Mouse (Mus musculus) cerebellum, adult 11 months (tissue): ENCODE results near the gene Gclc.

Experiments used
- DNase-seq: peaks from one replicate; pipeline ENCODE4 v3.0.0; 2022

Gene Gclc

DNA sequence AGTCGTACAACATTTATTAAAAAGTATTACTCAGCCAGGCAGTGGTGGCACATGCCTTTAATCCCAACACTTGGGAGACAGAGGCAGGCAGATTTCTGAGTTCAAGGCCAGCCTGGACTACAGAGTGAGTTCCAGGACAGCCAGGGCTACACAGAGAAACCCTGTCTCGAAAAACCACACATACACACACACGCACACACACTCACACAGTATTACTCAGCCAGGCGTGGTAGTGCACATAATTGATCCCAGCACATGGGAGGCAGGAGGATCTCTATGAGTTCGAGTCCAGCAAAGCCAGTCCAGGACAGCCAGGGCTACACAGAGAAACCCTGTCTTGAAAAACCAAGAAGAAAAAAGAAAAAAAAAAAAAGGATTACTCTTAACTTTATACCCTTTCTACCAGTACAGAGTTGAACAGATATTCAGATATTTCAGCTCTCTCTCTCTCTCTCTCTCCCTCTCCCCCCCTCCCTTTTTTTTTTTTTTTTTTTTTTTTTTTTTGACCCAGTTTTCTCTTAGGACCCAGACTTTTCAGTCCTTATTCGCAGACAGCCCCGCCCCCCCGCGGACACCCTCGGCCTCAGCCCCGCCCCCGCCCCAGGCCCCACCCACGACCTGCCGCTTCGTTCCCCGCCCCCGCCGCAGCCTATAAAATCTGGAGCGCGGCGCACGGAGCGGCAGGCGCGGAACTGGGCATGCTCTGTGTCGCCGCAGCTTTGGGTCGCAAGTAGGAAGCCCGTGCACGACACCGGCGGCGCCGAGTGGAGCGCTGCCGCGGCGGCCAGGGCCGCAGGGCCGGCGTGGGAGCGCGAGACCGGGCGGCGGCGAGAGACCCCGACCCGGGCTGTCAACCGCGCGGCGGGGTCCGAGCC is at the start of gene Gclc:
Gene Gclc (plus strand): TSS at position 683 of the 875 bp plus-strand sequence.
- DNase-seq = peak; percentile 89

GRCm38 (mm10) chr9:77706515-77706914 is 47.8 kb upstream of the Gclc start:
- DNase-seq = no peak

- DNase-seq = no peak
These were observed 46.7 kb upstream of the Gclc start for GRCm38 (mm10) chr9:77707433-77708139.

DNA sequence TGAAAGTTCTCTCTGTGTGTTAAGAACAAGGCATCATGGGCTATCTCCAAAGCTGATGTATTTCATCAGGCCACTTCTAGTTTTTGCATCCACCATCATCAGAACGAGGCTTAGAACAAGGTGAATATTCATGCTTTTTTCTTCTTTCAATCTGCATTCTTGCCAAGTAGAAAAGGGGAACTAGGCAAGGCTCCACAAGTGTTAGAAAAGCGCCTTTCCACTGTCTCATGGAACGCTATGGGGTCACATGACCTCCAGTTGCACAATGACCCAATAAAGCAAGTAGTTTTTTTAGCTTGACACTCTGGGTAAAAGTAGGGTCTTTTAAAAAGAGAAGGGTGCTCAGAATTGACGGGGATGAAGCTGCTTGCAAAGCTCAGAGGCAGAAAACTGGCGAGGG is 45.4 kb upstream of the Gclc start:
- DNase-seq = no peak

- DNase-seq = no peak
These were observed 43.2 kb upstream of the Gclc start for GRCm38 (mm10) chr9:77711021-77711569.

GRCm38 (mm10) chr9:77712816-77713215 is 41.5 kb upstream of the Gclc start:
- no peak for DNase-seq

DNA sequence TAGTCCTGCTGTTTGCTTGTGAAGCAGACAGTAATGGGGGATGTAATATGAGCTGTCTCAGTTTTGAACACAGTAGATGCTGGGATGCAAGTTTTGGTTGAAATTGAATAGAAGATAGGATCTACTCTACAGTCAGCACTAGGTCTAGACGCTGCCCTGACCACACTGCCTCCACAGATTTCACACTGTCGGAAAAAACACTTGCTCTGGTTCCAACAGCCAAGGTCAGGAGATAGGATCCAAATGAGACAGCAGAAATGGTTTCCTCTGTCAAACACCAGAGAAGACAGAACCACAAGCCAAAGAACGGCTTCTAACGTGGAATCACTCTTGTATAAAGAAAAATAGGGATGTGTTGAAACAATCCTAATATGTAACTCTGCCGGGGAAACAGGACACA is 41.0 kb upstream of the Gclc start:
- no peak for DNase-seq

DNA sequence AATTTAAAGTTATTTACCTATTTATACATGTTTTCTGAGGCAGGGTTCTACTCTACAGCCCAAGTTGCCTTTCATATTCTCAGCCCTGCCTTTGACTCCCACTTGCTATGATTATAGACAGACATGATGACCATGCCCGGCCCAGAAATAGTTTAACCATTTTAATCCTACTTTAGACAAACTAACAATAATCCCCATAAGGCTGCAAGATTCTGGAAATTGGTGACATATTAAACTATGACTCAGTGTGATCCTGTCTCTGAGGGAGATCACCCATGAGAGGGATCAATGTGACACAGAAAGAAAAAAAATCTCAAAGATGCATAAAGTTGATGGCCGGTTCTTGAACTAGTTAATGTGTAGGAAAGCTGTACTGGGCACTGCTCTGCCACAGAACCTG is 39.1 kb upstream of the Gclc start:
- no peak for DNase-seq

DNA sequence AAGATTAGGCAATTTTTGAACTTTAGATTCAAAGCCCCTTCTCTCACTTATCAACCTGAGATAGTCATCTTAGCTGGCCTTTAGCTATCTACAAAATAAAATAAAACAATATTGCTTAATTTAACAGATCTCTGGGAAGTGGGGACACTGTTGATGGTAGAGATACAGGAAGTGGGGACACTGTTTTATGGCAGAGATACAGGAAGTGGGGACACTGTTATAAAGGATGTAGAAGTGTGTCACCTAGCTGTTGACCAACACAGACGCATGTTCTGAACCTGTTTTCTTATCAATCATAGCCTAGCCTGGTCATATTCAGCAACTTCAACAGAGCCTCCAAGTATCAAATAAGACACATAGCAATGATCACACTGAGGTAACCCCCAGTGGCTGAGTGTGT is 38.3 kb upstream of the Gclc start:
- DNase-seq = no peak

- DNase-seq = no peak
These were observed 36.4 kb upstream of the Gclc start for GRCm38 (mm10) chr9:77717831-77718435.

DNA sequence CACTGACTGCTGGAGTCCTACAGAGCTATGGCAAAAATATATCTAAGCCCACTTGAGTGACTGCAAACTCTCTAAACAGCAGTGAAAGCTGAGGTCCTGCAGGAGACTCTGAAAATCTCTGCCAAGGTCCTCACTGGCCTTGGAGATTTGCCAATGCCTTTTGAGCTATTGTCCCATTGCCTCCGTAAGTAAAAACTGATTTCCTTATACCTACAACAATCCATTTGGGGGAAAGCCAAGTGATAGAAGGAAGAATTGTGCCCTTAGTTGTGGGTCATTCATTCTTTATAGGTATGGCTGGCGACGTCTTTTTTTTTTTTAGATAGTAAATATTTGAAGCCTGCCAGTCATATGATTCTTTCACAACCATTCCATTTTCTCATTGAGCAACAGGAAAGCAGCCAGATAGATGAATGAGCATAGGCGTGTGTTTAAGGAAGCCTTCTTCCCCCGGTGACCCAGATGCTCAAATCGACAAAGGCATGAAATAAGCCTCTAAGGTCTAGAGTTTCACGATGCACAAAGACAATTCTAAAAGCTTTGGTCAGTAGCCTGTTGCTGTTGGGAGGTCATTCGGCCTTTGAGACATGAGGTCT is 35.4 kb upstream of the Gclc start:
- no peak for DNase-seq

- no peak for DNase-seq
These were observed 34.7 kb upstream of the Gclc start for GRCm38 (mm10) chr9:77719675-77720074.

DNA sequence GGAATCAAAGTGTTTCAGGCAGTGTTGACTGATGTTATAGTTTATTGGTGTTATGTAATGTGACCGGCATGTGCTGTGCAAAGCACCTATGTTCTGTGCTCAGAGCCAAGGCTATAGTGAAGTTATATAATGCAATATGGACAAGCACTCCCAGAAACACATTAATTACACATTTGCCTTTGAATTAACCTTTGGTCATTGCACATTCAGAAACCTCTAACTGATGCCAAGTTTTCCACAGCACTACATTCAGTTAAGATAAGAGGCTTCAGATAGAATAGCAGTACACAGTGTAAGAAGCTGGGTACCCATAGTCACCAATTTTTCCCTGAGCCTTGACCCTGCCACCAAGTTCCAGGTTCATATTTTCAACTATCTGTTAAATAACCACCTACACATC is 32.0 kb upstream of the Gclc start:
- no peak for DNase-seq

DNA sequence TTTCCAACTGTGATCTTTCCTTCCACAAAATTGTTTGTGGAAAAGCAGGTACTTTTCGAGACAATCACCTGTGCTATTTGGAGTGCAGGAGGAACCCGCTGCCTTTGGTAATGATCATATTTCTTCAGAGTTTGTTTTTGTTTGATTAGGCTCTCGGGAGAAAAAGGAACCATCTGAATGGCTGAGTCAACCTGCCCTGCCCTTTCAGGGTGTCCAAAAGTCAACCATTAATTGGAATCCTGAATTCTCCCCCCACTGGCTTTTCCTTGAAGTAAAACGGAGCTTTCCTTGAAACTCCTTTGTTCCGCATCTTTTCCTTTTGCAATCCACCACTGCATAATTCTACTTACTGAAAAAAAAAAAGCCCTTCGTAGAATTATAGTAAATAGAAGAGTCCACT is 30.1 kb upstream of the Gclc start:
- DNase-seq = no peak

- no peak for DNase-seq
These were observed 28.9 kb upstream of the Gclc start for GRCm38 (mm10) chr9:77725448-77725847.

DNA sequence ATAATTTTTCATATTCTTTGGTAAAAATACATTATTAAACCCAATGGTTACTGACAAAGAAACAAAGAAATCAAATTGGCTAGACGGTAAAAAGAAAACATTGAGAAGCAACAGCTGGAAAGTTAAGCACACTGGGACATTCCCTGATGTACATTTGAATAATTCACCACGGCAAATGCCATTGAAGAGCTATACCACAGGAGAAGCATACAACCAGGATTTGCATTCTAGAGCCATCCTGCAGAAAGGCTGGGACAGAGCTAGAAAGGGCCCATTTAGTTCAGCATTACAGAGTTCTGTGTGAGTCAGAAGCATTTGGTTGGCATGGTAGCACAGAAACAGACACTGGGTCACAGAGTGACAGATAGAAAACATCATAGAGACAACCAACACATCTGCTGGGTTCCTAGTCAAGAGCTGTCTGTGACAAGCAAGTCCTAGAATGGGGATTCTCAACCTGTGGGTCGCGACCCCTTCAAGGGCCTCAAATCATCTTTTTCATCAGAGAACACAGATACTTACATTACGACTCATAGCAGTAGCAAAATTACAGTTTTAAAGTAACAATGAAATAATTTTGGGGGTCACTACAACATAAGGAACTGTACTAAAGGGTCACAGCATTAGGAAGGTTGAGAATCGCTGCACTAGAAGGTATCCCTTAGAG is 28.2 kb upstream of the Gclc start:
- no peak for DNase-seq

- DNase-seq = no peak
These were observed 27.3 kb upstream of the Gclc start for GRCm38 (mm10) chr9:77727012-77727411.

- DNase-seq = no peak
These were observed 22.3 kb upstream of the Gclc start for GRCm38 (mm10) chr9:77732067-77732466.

DNA sequence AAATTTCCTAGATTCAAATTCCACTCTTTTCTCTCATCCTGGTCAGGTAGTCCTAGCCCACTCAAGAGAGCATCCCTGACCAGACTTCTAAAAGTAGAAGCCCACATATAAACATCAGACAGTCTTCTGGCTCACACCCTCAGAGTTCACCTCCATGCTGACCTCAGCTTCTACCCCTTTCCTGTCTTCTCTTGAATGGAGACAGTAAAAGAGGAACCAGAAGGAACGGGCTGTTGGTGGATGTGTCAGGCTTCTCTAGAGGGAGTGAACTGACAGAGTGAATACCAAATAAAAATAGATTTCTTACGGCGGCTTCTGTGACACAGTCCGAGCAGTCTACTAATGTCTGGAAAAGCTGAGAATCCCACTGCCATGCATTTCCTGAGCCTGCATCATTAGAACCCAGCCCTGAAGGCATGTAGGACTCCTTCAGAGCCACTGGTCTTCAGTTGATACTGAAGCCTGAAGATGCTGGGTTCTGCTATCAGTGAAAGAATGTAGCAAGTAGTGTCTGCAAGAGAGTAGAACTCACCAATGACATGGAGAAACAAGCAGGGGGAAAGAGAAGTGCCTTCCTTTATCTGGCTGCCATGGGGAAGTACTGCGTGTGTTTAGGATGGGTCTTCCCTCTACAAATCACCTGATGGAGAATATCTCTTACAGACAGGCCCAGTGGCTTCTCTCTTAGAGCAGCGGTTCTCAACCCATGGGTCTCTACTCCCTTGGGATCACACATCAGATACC is 16.9 kb upstream of the Gclc start:
- DNase-seq = no peak

GRCm38 (mm10) chr9:77741452-77741851 is 12.9 kb upstream of the Gclc start:
- DNase-seq = no peak

DNA sequence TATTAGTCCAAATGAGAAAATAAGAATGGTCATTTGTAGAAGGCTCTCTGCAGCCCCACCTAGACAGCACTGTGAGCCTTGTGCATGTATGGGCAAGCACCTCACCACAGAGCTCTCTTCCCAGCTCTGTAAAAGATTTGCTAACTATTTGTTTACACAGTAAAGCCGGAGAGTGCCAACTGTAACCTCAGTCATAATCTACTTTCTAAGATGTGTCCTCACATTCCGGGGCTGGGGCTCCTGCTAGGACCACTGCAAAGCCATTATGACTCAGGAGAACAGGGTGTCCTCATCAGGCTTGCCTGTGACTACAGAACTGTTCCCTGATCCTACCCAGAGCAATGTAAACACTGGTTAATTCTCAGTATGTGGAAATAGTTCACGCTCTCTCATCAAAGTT is 9.5 kb upstream of the Gclc start:
- DNase-seq = no peak

GRCm38 (mm10) chr9:77746315-77746714 is 8.0 kb upstream of the Gclc start:
- DNase-seq = no peak
